Mouse (Mus musculus): ENCODE results near the gene Kif13a.

DNA sequence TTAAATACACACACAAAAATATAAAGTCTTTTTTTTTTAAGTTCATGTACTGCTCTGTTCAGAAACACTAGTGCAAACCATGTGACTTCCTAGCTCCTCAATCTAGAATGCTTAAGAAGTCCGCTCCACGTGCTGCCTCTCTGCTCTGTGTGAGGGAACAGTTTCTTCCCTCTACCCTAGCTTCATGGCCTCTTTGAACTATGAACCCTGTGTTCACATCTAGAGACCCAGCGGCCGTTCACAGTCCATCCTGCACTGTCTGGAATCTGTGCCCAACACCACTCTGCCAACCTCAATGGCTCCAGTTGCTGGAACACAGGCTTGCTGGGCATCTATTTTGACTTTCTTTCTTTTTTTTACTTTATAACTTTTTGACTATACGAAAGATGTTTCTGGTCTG, 75.2 kb downstream of the Kif13a start:
- TF ChIP-seq NRF1 (IDR thresholded peaks at IDR 0.05; ENCODE audit: insufficient read depth, low read depth, low read length, poor library complexity, severe bottlenecking): no peak
- TF ChIP-seq ZC3H11A (IDR thresholded peaks at IDR 0.05; ENCODE audit: low read depth, low read length): no peak
- TF ChIP-seq CTCF (IDR thresholded peaks at IDR 0.05 in 2 of 3, conservative IDR thresholded peaks at IDR 0.05 in 1 of 3; ENCODE audit: control insufficient read depth in 1 of 3, insufficient read depth in 1 of 3, low read depth in 2 of 3, low read length in 3 of 3, poor library complexity in 1 of 3, severe bottlenecking in 1 of 3): no peak
- no peak for TF ChIP-seq RAD21 (IDR thresholded peaks at IDR 0.05; ENCODE audit: low read depth, low read length)
- TF ChIP-seq MAFK (IDR thresholded peaks at IDR 0.05; ENCODE audit: borderline replicate concordance, low read depth, low read length): no peak
- TF ChIP-seq EP300 (IDR thresholded peaks at IDR 0.05; ENCODE audit: low read depth in 1 of 2, low read length in 2 of 2): no peak
- TF ChIP-seq CHD2 (IDR thresholded peaks at IDR 0.05; ENCODE audit: low read length): no peak
- no peak for TF ChIP-seq POLR2AphosphoS2 (IDR thresholded peaks at IDR 0.05; ENCODE audit: low read length)
- TF ChIP-seq NELFE (IDR thresholded peaks at IDR 0.05; ENCODE audit: low read depth, low read length): no peak
- TF ChIP-seq POLR2A (IDR thresholded peaks at IDR 0.05; ENCODE audit: control insufficient read depth in 1 of 2, insufficient read depth in 1 of 2, low read depth in 1 of 2, low read length in 2 of 2, poor library complexity in 1 of 2): no peak

Measured in MEL (cell line).